Mouse (Mus musculus) CH12.LX (cell line): ENCODE data around the gene Fxyd7.

ENCODE experiments used
- CTCF ChIP-seq, 2 experiments: IDR thresholded peaks in 1 of 2; conservative IDR thresholded peaks in 1 of 2; 2 replicates each; pipeline ENCODE4 v1.5.1; 2011 to 2012; ENCODE audit warnings: low read depth in 2 of 2, low read length in 2 of 2, improper control_type of control experiment in 1 of 2, inconsistent platforms in 1 of 2, mild to moderate bottlenecking in 1 of 2, moderate library complexity in 1 of 2
- EP300 ChIP-seq: IDR thresholded peaks from 2 replicates; pipeline ENCODE4 v1.6.1; 2011; ENCODE audit warnings: low read length, improper control_type of control experiment
- ETS1 ChIP-seq: conservative IDR thresholded peaks from 2 replicates; pipeline ENCODE4 v1.6.1; 2012; ENCODE audit warnings: low read depth, mild to moderate bottlenecking, inconsistent platforms, low read length, improper control_type of control experiment, moderate library complexity
- JUND ChIP-seq: conservative IDR thresholded peaks from 2 replicates; pipeline ENCODE4 v1.6.1; 2011; ENCODE audit warnings: low read depth, low read length, improper control_type of control experiment
- POLR2A ChIP-seq: IDR thresholded peaks from 2 replicates; pipeline ENCODE4 v1.6.1; 2011; ENCODE audit warnings: low read depth, mild to moderate bottlenecking, improper control_type of control experiment, low read length
- TBP ChIP-seq: conservative IDR thresholded peaks from 2 replicates; pipeline ENCODE4 v1.6.1; 2011; ENCODE audit warnings: low read depth, low read length, improper control_type of control experiment

DNA sequence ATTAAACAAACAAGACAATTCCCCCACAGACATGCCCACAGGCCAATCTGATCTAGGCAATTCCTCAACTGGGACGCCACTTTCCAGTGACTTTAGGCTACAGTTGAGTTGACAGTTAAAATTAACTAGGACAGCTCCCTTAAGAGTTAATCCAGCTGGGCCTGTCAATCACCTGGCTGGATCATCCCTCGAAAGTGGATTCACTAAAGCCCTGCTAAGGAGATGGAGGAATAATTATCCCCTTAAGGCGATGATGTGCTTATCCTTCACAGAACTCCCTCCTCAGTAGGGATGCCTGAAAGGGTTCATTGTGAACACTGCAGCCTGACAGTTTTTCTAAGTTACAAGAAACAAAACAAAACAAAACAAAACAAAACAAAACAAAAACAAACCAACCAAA lies 29.3 kb upstream of the Fxyd7 start:
- TF ChIP-seq JUND (no peak), TBP (no peak), POLR2A (no peak), ETS1 (no peak), EP300 (no peak), CTCF (conservative IDR thresholded peaks at IDR 0.05 in 1 of 2, IDR thresholded peaks at IDR 0.05 in 1 of 2; ENCODE audit: low read depth in 2 of 2, low read length in 2 of 2) (no peak)
